Mouse (Mus musculus) right cerebral cortex, postnatal 4 days (tissue): ENCODE data around the gene Zfp523.
"Not testable (repeated sequence)": the region's sequence is repeated elsewhere in the genome, so short reads cannot be mapped to it uniquely, and the experiment has no call there.

Experiments used
- DNase-seq: peaks from one replicate; pipeline ENCODE4 v3.0.0-alpha.2; 2022

Zfp523 gene

DNA sequence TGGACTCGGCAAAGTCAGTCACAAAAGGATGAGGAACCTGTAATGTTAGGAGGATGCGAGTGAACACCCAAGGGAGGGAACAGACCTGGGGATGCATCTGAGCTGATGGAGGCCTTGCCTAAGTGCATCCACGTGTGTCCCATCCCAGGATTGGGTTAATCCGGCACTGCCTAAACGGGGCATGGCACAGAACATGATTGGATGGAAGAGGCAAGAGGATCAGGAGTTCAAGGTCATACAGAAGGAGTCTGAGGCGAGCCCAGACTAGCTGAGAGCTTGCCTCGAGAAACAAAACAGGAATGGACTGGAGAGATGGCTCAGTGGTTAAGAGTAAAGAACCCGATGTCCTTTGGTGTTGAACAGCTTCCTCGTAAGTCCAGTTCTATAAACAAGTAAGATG is 35.5 kb downstream of the Zfp523 start:
- no peak for DNase-seq

DNA sequence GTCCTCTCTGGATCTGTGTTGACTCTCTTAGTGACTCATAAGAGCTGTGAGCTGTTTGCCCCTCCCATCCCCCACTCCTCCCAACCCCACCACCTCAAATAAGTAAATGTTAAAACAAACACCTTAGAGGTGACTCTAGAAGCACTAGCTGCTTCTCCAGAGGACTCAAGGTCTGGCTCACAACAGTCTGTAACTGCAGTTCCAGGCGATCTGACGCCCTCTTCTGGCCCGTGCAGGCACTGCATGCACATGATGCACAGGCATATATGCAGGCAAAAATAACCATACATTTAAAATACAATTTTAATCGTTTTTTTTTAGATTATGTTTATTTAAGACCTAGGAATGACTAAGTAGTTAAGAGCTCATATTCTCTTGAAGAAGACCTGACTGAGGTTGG is 36.3 kb downstream of the Zfp523 start:
- DNase-seq, result no peak

DNA sequence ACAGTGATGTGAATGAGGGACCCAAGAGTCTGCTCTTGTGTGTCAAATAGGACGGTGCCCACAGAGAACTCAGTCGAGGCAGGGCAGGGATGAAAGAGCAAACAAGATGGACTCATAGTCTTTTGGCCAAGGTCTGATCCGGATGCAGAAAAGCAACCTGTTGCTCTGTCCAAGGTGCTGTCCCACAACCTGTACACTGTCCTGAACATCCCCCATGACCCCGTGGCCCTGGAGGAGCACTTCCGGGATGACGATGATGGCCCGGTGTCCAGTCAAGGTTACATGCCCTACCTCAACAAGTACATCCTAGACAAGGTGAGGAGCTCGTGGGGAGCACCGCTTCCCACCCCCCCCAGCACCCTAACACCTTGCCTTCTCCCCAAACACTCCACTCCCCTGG is 39.9 kb downstream of the Zfp523 start:
- no peak for DNase-seq

GRCm38 (mm10) chr17:28217721-28218649 is 41.1 kb downstream of the Zfp523 start:
- DNase-seq, result no peak

GRCm38 (mm10) chr17:28222463-28222862 is 45.5 kb downstream of the Zfp523 start:
- DNase-seq, result not testable (repeated sequence)

DNA sequence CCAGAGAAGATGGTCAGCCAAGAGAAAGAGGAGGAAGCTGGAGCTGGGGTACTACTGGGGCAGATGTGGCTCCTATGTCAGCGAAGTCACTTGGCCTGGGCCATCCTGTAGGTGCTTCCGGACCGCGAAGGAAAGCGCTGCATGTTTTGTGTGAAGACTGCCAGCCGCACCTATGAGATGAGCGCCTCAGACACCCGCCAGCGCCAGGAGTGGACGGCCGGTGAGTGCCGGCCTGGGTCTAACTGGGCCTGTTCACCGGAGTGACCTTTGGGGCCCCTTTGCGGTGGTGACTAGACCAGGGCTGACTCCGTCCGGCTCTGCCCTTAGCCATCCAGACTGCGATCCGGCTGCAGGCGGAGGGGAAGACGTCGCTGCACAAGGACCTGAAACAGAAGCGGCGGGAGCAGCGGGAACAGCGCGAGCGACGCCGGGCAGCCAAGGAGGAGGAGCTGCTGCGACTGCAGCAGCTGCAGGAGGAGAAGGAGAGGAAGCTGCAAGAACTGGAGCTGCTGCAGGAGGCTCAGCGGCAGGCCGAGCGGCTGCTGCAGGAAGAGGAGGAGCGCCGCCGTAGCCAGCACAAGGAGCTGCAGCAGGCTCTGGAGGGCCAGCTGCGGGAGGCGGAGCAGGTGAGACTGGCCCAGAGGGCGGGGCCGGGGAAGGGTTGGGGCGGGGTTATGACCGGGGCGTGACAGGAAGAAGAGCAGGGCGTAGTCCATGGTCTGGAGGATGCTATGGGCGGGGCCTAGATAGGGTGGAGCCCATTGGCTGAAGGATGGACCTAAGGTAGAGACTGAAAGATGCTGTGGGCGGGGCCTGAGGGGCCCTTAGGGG is 46.8 kb downstream of the Zfp523 start:
- peak; percentile 75 for DNase-seq

- no peak for DNase-seq
Measured at GRCm38 (mm10) chr17:28224615-28225014, 47.7 kb downstream of the Zfp523 start.

DNA sequence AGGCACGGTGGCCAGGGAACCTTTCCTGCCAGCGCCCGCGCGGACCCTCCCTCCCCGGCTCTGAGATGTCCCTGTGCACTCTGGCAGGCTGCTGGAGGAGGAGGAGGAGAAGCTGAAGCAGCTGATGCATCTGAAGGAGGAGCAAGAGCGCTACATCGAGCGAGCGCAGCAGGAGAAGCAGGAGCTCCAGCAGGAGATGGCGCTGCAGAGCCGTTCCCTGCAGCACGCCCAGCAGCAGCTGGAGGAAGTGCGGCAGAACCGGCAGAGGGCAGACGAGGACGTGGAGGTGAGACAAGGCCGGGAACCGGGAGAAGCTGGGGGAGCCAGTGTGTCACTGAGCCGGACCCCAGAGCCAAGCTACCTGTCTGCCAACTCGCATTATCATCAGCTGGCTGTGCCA is 49.1 kb downstream of the Zfp523 start:
- peak; percentile 92 for DNase-seq

DNA sequence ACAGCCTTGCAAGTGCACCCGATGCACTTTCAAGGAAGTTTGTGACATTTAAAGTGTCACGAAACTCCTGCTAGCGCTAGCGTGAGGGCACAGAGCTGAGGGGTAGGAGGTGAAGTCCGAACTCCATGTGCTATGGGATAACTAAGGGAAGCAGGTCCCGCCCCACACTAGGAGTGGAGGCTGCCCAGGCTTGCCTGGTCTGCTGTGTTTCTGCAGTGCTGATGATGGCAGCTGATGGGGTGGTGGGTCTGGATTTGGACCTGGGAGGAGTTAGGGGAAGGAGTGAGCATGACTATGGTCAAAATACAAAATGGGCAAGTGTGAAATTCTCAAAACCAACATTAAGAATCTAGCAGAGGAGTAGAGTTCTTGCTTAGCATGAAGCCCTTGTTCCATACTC is 53.6 kb downstream of the Zfp523 start:
- DNase-seq, result no peak

DNA sequence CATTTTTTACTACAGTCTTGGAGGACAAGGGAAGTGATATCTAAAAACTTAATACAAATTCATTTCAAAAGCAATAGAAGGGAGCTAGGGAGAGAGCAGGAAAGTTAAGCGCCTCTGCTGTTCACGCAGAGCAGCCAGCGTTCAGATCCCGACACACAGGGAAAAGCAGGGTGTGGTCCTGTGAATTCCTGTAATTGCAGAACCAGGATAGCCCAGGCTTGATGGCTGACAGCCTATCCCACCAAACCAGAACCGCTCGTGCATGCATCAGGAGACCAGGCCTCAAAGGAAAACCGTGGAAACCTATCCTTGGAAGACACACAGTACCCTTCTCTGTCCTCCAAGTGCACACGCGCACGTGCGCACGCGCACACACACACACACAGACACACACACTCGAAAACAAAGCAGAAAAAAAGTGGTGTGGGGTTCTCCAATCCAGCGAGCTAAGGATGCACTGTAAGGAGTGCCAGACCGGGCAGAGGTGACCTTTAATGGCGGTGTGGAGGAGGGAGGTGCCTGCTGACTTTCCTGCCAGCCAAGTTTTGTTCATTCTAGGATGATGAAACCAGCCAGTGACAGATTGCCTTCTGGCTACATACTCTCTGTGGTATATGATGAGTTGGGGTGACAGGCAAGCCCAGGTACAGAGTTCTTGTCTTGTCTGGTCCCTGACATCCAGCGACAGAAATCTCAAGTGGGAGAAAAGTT is 54.3 kb downstream of the Zfp523 start:
- no peak for DNase-seq

DNA sequence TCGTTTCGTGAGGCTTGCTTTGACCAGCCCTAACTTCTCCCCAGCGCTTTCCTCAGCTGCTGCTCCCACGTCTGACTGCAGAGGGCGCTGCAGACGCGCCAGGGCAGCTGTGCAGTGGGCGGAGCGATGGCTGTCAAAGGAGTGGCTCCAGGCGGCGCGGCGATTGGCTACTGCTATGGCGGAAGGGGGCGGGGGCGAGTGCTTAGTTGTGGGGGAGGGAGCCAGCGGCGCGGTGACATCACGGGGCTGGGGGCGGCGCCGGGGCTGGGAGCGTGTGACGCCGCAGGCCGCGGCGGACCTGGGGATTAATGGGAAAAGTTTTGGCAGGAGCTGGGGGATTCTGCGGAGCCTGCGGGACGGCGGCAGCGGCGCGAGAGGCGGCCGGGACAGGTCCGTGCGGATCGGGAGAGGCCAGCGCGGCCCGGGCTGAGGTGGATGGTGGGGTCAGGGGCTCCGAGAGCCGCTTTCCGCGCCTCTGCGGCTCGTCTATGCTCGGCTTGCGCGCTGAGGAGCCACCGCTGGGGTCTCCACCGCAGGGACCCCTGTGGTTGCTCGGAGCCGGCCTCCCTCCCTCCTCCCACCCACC is 55.6 kb downstream of the Zfp523 start, which contains the start of gene Ppard:
Gene Ppard, plus strand, starts transcription at position 226 of the 586 bp plus-strand sequence.
- DNase-seq, result peak; percentile 99

- DNase-seq, result no peak
Measured at GRCm38 (mm10) chr17:28233091-28233731, 56.3 kb downstream of the Zfp523 start.

DNA sequence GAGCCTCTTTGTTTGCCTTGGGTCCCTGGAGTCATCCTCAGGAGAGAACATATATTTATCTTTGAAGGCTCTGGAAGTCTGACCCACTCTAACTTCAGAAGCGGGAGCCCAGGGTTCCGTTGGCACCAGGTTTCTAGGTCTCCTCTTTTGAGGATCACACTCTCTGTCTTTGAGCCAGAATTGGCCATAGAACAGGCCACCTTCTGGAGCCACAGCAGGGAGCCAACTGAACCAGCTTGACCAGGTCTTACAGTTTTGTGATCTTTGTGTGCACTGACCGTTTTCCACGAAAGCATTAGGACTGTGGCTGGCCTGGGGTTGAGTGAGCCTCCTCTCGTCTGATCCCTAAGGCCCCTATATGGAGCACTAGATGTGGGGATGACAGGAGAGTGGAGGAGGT is 57.7 kb downstream of the Zfp523 start:
- no peak for DNase-seq

DNA sequence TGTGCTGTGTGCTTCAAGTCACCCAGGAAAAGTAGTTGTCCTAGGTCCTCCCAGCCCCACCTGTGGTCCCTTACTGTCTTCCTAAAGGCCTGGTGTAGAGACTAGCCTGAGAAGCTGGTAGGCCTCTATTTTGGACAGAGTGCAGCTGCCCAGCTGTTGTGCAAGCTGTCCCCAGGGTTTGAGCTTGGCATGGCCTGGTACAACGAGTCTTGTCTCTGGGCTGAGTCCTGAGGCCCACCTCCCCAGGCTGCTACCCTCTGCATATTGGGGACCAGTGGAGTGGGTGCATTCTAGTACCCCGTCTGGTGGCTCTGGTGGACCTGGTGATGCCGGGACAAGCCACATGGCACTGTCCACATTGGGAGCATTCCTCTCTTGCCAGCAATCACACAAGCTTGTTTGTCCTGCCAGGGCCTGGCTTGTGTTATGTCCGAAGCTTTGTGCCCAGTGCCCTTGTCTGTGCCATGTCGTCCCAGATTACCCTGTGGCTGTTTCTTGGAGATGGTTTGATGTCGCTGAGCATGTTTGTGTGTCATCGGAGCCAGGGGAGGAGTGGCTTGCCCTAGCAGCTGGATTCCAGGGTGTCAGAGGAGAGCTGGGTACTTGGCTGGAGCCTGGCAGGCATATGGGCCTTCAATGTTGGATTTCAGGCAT is 59.2 kb downstream of the Zfp523 start:
- DNase-seq, result no peak

- no peak for DNase-seq
Measured at GRCm38 (mm10) chr17:28236636-28237015, 59.7 kb downstream of the Zfp523 start.

GRCm38 (mm10) chr17:28237362-28237761 is 60.4 kb downstream of the Zfp523 start:
- no peak for DNase-seq

DNA sequence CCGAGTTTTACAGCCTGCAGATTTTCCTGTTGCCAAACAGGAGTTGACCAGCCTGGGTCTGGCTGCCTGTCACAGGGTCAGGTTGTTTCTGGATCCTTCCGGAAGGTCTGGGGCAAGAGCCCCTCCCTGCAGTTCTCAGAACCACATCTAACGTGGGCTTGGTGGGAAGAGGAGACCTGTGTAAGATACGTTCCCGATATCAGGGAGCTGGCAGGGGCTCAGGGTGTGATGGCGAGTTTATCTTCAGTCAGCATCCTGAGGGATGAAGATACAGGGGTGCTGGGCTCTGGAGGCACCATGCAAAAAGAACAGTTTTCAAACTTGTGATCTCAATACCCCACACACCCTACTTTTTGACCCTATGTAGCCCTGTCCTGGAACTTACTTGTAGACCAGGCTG is 60.9 kb downstream of the Zfp523 start:
- DNase-seq, result no peak

DNA sequence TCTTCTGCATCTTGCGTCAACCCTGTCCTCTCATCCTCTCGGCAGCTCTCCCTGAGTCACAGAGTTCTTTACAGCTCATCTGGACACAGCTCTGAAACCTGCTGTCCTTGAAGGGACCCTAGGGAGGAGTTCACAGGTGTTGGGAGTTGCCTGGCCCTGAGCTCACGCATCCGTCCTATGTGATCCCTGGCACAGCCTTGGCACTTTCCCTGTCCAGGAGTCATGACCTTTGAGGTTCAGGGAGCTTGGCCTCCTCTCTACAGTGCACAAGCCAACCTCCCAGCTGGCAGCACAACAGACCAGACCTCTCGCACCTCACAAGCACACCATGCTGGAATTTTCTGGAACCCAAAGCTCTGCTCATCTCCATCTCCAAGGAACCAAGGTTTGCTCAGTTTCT is 63.9 kb downstream of the Zfp523 start:
- DNase-seq, result no peak

DNA sequence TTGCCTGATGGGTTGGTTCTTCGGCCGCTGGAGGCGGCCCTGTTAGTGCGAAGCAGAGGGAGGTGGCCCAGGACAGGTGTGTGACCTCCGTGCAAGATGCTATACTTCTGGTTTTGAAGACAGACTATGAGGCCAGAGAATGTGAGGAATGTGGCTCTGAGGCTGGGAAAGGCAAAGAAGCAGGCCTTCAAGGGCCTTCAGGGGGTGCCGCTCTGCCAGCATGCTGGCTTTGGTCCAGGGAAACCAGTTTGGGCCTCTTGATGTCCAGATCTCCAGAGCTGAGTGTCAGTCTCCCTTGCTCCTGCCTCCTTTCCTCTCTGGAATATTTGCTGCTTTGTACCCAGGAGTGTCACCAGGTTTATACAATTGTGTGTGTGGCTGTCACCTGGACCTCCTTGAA is 65.4 kb downstream of the Zfp523 start:
- no peak for DNase-seq

GRCm38 (mm10) chr17:28244214-28244613 is 67.3 kb downstream of the Zfp523 start:
- no peak for DNase-seq

DNA sequence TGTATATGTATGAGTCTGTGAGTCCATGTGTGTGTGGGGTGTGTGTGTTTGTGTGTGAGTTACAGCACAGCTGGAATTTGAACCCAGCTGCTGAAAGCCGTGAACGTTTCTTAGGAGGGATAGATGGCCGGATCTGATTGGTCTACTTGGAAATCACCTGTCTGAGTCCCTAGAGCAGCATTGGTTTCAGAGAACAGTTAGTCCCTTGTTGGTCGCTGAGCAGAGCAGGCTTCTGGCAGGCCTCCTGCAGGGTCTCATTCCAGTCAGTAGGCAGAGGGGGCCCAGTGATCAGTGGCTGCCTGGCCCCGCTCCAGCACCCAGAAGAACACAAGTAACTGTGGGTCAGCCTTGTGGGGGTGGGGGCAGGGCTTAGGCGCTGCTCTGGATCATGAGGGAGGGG is 67.8 kb downstream of the Zfp523 start:
- DNase-seq, result peak; percentile 66

- no peak for DNase-seq
Measured at GRCm38 (mm10) chr17:28246640-28247039, 69.7 kb downstream of the Zfp523 start.
